Mouse (Mus musculus) liver, postnatal 0 days (tissue): ENCODE results near the gene Clstn2. TPM values are rescaled to one million over a fixed set of nuclear protein-coding genes. Genes with fewer than 3 reads are reported as not detected.
A peak's percentile ranks its signal among the peaks of the same experiment; 100 is the strongest.

Experiments
- ATAC-seq: fragments of 200-750 bp; cut with Nextera tagmentation; 2 replicates; pipeline ENCODE4 v1.8.0; 2017; ENCODE audit warnings: mild to moderate bottlenecking, moderate library complexity
- DNase-seq: peaks from one replicate; pipeline ENCODE4 v3.0.0-alpha.2; 2016
- H3K27ac ChIP-seq: fragments of 300-500 bp; sonication (generic); 2 replicates; pipeline ENCODE4 v1.5.1; 2014; ENCODE audit warnings: antibody characterized with exemption, moderate library complexity, mild to moderate bottlenecking, low read depth
- H3K27me3 ChIP-seq: fragments of 300-500 bp; sonication (generic); 2 replicates; pipeline ENCODE4 v1.6.1; 2014; ENCODE audit warnings: low read length, control low read depth, mixed read lengths; ENCODE audit not compliant: insufficient read depth
- H3K36me3 ChIP-seq: fragments of 300-500 bp; sonication (generic); replicated peaks from 2 replicates; pipeline ENCODE4 v1.6.1; 2014; ENCODE audit warnings: mild to moderate bottlenecking, control low read depth, low read length, moderate library complexity, mixed read lengths; ENCODE audit not compliant: insufficient read depth
- H3K4me1 ChIP-seq: fragments of 300-500 bp; sonication (generic); 2 replicates; pipeline ENCODE4 v1.6.1; 2014; ENCODE audit warnings: antibody characterized with exemption, mild to moderate bottlenecking, control low read depth; ENCODE audit not compliant: insufficient read depth
- H3K4me2 ChIP-seq: fragments of 300-500 bp; sonication (generic); 2 replicates; pipeline ENCODE4 v1.6.1; 2014; ENCODE audit warnings: low read depth, mild to moderate bottlenecking, low read length, moderate library complexity, mixed read lengths
- H3K4me3 ChIP-seq: fragments of 300-500 bp; sonication (generic); 2 replicates; pipeline ENCODE4 v1.5.1; 2014; ENCODE audit warnings: low read depth, low read length
- H3K9ac ChIP-seq: fragments of 300-500 bp; sonication (generic); replicated peaks from 2 replicates; pipeline ENCODE4 v1.6.1; 2014; ENCODE audit warnings: mild to moderate bottlenecking, moderate library complexity
- H3K9me3 ChIP-seq: fragments of 300-500 bp; sonication (generic); 2 replicates; pipeline ENCODE4 v1.6.1; 2016; ENCODE audit warnings: mild to moderate bottlenecking, control low read depth, low read length, mixed read lengths
- CTCF ChIP-seq: sonication (generic); IDR thresholded peaks from 2 replicates; pipeline ENCODE4 v1.5.1; 2016; ENCODE audit warnings: antibody characterized with exemption, low read depth
- EP300 ChIP-seq: IDR thresholded peaks from 2 replicates; pipeline ENCODE4 v1.6.1; 2016; ENCODE audit warnings: antibody characterized with exemption, low read depth, mild to moderate bottlenecking
- WGBS: fragments of 180-500 bp; shearing (Covaris S2); extraction: QIAGEN DNeasy Blood & Tissue Kit; methylation state at CpG from one replicate; pipeline ENCODE4 v1.1.7; 2014; ENCODE audit not compliant: insufficient replicate concordance; 5-methylcytosine and 5-hydroxymethylcytosine counted together
- polyA plus RNA-seq: library from polyadenylated mRNA; unstranded; fragments of >200 nt; fragmentation: Nextera tagmentation; extraction: Ambion mirVana; gene quantifications from 2 replicates; pipeline ENCODE4 v1.2.1, GENCODE M21; 2015

The Clstn2 gene
- polyA plus RNA-seq, 1 experiment from 2014 or later, result 0.12 TPM

DNA sequence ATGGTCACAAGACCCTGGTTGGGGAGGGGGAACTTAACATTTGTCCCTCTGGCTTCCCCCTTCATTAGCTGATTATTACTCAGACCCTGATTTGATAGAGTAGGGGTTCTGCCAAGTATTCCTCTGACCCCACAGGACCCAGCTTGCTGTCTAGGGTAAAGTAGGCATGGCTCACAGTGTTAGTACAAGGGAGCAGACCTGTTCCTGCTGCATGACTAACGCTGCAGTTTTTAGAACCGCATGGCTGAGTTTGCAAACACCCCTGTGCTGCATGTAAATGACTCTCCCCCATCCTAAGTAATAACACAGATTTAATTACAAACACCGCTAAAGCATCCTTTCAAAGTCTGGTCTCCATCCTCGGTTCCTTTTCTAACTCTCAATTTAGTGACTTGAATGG is 531.6 kb downstream of the Clstn2 start:
- WGBS, result 66% methylated on average over 4 of the region's 4 CpGs
- no peak for DNase-seq
- TF ChIP-seq EP300 (no peak), CTCF (no peak)
- no peak for ATAC-seq
- H3K9ac ChIP-seq, result no peak overlapping the region
- H3K4me2 ChIP-seq, result no peak overlapping the region
- no peaks in the 10 kb centered on the region for H3K9me3 ChIP-seq
- no peaks in the 10 kb centered on the region for H3K27me3 ChIP-seq
- H3K36me3 ChIP-seq, result no peaks in the 10 kb centered on the region
- no peak overlapping the region for H3K27ac ChIP-seq
- H3K4me1 ChIP-seq, result no peaks in the 10 kb centered on the region
- no peak overlapping the region for H3K4me3 ChIP-seq

- H3K27ac ChIP-seq, result no peak overlapping the region
- H3K9me3 ChIP-seq, result no peaks in the 10 kb centered on the region
- no peaks in the 10 kb centered on the region for H3K4me1 ChIP-seq
- H3K4me2 ChIP-seq, result no peak overlapping the region
- no peak overlapping the region for H3K4me3 ChIP-seq
- WGBS, result 84% methylated on average over 6 of the region's 6 CpGs
- no peaks in the 10 kb centered on the region for H3K36me3 ChIP-seq
- no peak for DNase-seq
- H3K9ac ChIP-seq, result no peak overlapping the region
- ATAC-seq, result no peak
- no peaks in the 10 kb centered on the region for H3K27me3 ChIP-seq
- TF ChIP-seq EP300, result no peak
- TF ChIP-seq CTCF, result no peak
Measured at GRCm38 (mm10) chr9:97495056-97495455, 537.9 kb downstream of the Clstn2 start.

DNA sequence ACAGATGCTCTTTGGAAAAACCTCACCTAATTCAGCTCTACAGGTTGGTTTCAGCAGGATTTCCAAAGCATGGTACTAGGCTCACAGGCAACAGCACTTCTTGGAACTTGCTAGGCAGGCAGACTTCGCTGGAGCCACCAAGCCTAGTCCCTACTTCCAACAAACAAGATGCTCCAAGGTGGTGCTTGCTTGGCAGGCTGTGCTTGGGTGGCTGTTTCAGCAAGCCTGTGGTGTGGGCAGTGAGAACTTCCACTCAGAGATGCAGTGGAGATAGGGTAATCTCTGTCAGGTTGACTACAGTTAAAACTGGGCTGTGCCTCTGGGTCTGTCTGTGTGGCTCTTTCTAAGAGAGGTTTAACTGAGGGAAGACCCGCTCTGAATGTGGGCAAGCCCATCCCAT is 541.4 kb downstream of the Clstn2 start:
- Histone ChIP-seq H3K4me3 (no peak overlapping the region), H3K9ac (no peak overlapping the region), H3K36me3 (no peaks in the 10 kb centered on the region), H3K4me1 (no peaks in the 10 kb centered on the region), H3K4me2 (no peak overlapping the region), H3K27me3 (peaks cover 5% of the 10 kb centered on the region; the same call in 1 of the 2 replicates), H3K27ac (no peak overlapping the region), H3K9me3 (no peaks in the 10 kb centered on the region)
- TF ChIP-seq CTCF, result no peak
- no peak for TF ChIP-seq EP300
- ATAC-seq (no peak), DNase-seq (no peak)
- WGBS, result 76% methylated on average over 2 of the region's 2 CpGs

DNA sequence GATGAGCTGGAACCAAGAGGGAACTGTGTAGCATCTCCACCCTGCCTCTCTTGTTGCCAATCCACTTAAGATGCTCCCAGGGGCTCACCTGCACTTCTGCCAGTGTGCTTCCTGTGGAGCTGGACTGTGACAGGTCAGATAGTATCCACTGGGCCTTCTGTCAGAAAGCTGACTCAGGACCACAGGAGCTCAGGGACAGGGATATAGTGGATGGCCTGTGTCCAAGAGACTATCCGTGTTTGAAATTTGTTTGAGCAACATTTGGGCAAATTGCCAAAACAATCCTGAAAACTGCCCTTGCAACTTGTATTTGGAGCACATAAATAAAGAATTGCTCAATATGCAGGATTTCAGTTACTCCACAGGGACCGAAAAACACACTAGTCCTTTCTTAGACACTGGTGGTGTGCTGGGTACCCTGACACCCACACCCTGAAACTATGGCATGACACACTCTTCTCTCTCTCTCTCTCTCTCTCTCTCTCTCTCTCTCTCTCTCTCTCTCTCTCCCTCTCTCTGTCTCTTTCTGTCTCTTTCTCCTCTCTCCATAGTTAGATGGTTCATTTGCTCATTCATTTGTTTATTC is 542.3 kb downstream of the Clstn2 start:
- H3K4me1 ChIP-seq, result no peaks in the 10 kb centered on the region
- no peak overlapping the region for H3K27ac ChIP-seq
- peaks cover 5% of the 10 kb centered on the region; the same call in 1 of the 2 replicates for H3K27me3 ChIP-seq
- no peak overlapping the region for H3K4me3 ChIP-seq
- H3K36me3 ChIP-seq, result no peaks in the 10 kb centered on the region
- no peaks in the 10 kb centered on the region for H3K9me3 ChIP-seq
- H3K4me2 ChIP-seq, result no peak overlapping the region
- ATAC-seq, result peak; percentile 94
- TF ChIP-seq EP300 (no peak), CTCF (no peak)
- peak; percentile 45 for DNase-seq
- no peak overlapping the region for H3K9ac ChIP-seq
- 39% methylated on average over 2 of the region's 2 CpGs for WGBS

DNA sequence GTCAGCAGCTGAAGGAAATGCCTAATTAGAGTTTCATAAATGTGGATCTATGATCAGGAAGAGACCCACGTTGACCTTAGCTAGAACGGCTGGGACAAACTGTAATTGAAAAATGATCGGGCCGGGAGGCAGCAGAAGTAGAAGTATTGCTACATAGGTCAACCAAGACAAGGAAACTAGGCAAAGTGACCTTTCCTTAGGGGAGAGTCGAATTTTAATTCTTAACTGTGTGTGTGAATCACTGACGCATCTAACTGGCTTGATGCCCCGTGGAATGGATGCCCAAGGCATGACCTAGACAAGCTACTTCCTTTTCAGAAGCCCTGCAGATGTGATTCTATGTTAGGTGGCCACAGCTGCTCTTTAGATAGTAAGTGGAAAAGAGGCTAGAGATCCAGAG is 546.2 kb downstream of the Clstn2 start:
- Histone ChIP-seq H3K4me3 (no peak overlapping the region), H3K36me3 (no peaks in the 10 kb centered on the region), H3K4me2 (no peak overlapping the region), H3K9ac (no peak overlapping the region), H3K9me3 (no peaks in the 10 kb centered on the region), H3K27ac (no peak overlapping the region), H3K27me3 (peaks cover 8% of the 10 kb centered on the region; the same call in 1 of the 2 replicates), H3K4me1 (no peaks in the 10 kb centered on the region)
- TF ChIP-seq CTCF (no peak), EP300 (no peak)
- DNase-seq, result no peak
- ATAC-seq, result no peak
- WGBS, result 67% methylated on average over 7 of the region's 7 CpGs

- 56% methylated on average over 1 of the region's 1 CpGs for WGBS
- Histone ChIP-seq H3K4me1 (no peaks in the 10 kb centered on the region), H3K27me3 (0 out of 2 replicates have a peak, but pooled peaks cover 6% of the 10 kb centered on the region), H3K9ac (no peak overlapping the region), H3K27ac (no peak overlapping the region), H3K9me3 (no peaks in the 10 kb centered on the region), H3K4me2 (no peak overlapping the region), H3K36me3 (no peaks in the 10 kb centered on the region), H3K4me3 (no peak overlapping the region)
- ATAC-seq (no peak), DNase-seq (no peak)
- no peak for TF ChIP-seq CTCF
- TF ChIP-seq EP300, result no peak
Measured at GRCm38 (mm10) chr9:97481187-97481586, 551.8 kb downstream of the Clstn2 start.
